Mouse (Mus musculus) spleen, adult 10 weeks (tissue): Measurements from ENCODE around the gene Neurod2. TPM values are rescaled to one million over a fixed set of nuclear protein-coding genes. Genes with fewer than 3 reads are reported as not detected.

Experiments used
- polyA plus RNA-seq: library from polyadenylated mRNA; stranded (reverse); fragments of 350-450 nt; fragmentation: Illumina TruSeq; extraction: RNeasy Lipid Tissue Mini Kit (QIAGEN cat#74804); gene quantifications from one replicate; pipeline ENCODE4 v1.2.3, GENCODE M21; 2015; ENCODE audit warnings: low replicate concordance; ENCODE audit not compliant: insufficient read depth

The Neurod2 gene
- polyA plus RNA-seq, result not detected

DNA sequence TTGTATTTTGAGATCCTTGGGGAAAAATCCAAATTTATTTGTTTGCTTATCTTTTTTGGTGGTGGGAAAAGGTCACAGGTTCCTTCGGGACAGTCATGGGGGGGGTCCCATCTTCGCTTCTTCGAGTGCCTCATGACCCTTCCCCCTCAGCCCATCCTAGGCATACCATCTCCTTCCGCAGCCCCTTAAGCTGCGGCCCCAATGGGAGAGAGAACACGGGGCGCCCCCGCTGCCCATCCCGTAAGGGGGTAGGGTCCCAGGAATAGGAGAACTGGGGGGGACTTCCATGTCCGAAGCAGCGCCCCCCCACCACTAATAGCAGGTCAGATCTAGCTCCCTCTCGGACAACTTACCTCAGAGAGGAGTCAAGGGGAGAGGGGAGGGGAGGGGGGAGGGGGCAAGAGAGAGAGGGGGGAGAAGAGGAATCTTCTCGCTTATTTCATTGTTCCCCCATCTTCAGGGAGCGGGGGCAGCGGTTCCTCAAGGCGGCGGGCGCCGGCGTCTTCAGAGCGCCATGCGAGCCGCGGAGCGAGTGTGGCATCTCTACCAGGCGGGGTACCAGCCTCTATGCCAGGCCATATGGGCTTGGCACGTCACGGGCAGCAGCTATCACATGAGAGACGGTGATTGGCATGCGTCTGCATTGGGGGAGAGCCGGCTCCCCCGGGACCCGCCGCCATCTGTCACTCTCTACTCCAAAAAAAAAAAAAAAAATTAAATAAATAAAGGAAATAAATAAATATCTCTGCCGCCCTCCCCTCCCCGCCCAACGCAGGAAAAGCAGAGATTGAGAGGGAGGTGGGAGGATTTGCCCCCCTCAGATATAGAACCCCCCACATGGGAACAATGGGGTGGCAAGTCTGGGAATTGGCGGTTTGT, at the start of gene Neurod2:
Gene Neurod2, minus strand, starts transcription at position 568 of the 879 bp plus-strand sequence.

GRCm38 (mm10) chr11:98358161-98359083, 29.0 kb upstream of the Neurod2 start, which contains the start of gene Stard3:
Gene Stard3 (plus strand): TSS chr11:98358368.

DNA sequence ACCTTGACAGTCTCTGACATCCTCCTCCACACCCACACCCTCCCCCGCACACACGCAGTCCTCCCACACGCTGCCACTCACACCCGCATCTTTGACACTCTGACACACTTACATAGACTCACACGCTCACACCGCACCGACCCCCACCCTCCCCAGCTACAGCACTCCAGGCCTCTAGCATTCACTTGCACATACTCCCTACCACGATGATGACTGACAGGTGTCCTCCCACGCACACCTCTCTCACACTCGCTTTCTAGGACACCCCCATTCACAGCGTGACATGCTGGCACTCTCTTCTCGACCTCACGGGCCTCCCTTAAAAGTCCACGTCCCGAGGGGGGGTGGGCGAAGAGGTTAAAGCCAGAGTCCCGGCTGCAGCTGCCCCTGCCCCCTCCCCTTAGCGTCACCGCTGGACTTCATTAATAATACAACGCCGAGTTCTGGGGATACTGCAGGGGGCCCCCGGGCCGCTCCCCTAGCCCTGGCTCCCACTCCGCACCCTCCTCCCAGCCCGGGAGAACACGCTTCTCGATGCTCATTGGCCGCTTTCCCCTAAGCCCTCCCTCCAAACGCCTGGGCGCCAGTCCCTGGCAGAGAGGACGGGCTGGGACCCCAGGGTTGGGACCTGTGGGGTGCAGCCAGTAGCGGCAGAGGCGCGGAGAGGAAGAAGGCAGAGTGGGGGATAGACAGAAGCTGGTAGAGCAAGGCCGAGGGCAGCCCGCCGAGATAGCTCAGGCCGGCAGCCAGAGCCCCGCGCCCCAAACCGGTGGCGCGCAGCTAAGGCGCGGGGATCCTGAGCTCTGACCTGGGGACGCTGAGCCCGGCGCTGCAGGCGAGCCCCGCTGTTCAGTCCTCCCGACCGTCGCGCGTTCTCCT, 18.9 kb upstream of the Neurod2 start, which contains the start of gene Ppp1r1b:
Gene Ppp1r1b, plus strand, starts transcription at position 322 of the 879 bp plus-strand sequence.

Other genes with a start within 250 kb of the Neurod2 start
- 38.5 TPM for gene Fbxl20, start 179.2 kb downstream of the Neurod2 start, polyA plus RNA-seq
- gene Med1, start 136.4 kb downstream of the Neurod2 start, polyA plus RNA-seq, result 63.3 TPM
- 52.9 TPM for gene Cdk12, start 126.6 kb downstream of the Neurod2 start, polyA plus RNA-seq
- not detected for gene Ppp1r1b, start 18.8 kb upstream of the Neurod2 start, polyA plus RNA-seq
- gene Stard3, start 28.7 kb upstream of the Neurod2 start, polyA plus RNA-seq, result 23.7 TPM
- not detected for gene Tcap, start 54.2 kb upstream of the Neurod2 start, polyA plus RNA-seq
- gene Pnmt, start 56.8 kb upstream of the Neurod2 start, polyA plus RNA-seq, result not detected
- 3.6 TPM for gene Pgap3, start 70.8 kb upstream of the Neurod2 start, polyA plus RNA-seq
- 1.2 TPM for gene Erbb2, start 82.8 kb upstream of the Neurod2 start, polyA plus RNA-seq
- gene Mien1, start 109.3 kb upstream of the Neurod2 start, polyA plus RNA-seq, result 99.5 TPM
- 0.41 TPM for gene Grb7, start 116.7 kb upstream of the Neurod2 start, polyA plus RNA-seq
- gene Ikzf3, start 216.4 kb upstream of the Neurod2 start, polyA plus RNA-seq, result 218 TPM
- 6.1 TPM for gene Zpbp2, start 221.4 kb upstream of the Neurod2 start, polyA plus RNA-seq